Mouse (Mus musculus) hindbrain, embryonic 10.5 days (tissue): ENCODE data around the gene Ptx4. TPM values are rescaled to one million over a fixed set of nuclear protein-coding genes. Genes with fewer than 3 reads are reported as not detected.
"Not testable (repeated sequence)": the region's sequence is repeated elsewhere in the genome, so short reads cannot be mapped to it uniquely, and the experiment has no call there.

Source experiments
- DNase-seq: peaks from one replicate; pipeline ENCODE4 v3.0.0-alpha.2; 2017; ENCODE audit warnings: low spot score
- H3K27ac ChIP-seq: fragments of 300-500 bp; sonication (generic); 2 replicates; pipeline ENCODE4 v1.5.1; 2016; ENCODE audit warnings: mild to moderate bottlenecking, moderate library complexity
- H3K27me3 ChIP-seq: fragments of 300-500 bp; sonication (generic); 2 replicates; pipeline ENCODE4 v1.6.1; 2016; ENCODE audit warnings: mild to moderate bottlenecking; ENCODE audit not compliant: poor library complexity, insufficient read depth, severe bottlenecking
- H3K36me3 ChIP-seq: fragments of 300-500 bp; sonication (generic); 2 replicates; pipeline ENCODE4 v1.6.1; 2016; ENCODE audit warnings: mild to moderate bottlenecking, moderate library complexity
- H3K4me1 ChIP-seq: fragments of 300-500 bp; sonication (generic); replicated peaks from 2 replicates; pipeline ENCODE4 v1.6.1; 2016; ENCODE audit warnings: mild to moderate bottlenecking
- H3K4me3 ChIP-seq: fragments of 300-500 bp; sonication (generic); 2 replicates; pipeline ENCODE4 v1.5.1; 2016; ENCODE audit warnings: mild to moderate bottlenecking, moderate library complexity
- H3K9me3 ChIP-seq: fragments of 300-500 bp; sonication (generic); 2 replicates; pipeline ENCODE4 v1.6.1; 2016; ENCODE audit warnings: mild to moderate bottlenecking, moderate library complexity
- WGBS: fragments of 180-500 bp; shearing (Covaris S2); methylation state at CpG from one replicate; pipeline ENCODE4 v1.1.7; 2016; 5-methylcytosine and 5-hydroxymethylcytosine counted together
- polyA plus RNA-seq: library from polyadenylated mRNA; unstranded; fragments of >200 nt; fragmentation: Nextera tagmentation; extraction: Ambion mirVana; gene quantifications from 2 replicates; pipeline ENCODE4 v1.2.1, GENCODE M21; 2016

Ptx4 gene
- polyA plus RNA-seq, 1 experiment from 2014 or later = not detected

GRCm38 (mm10) chr17:25125442-25126060 lies 5.0 kb downstream of the Ptx4 start:
- not testable (repeated sequence) for H3K27ac ChIP-seq, H3K4me3 ChIP-seq, DNase-seq, H3K27me3 ChIP-seq, H3K9me3 ChIP-seq, H3K4me1 ChIP-seq, H3K36me3 ChIP-seq
- 76% methylated on average over 3 of the region's 3 CpGs for WGBS

GRCm38 (mm10) chr17:25127079-25127478 lies 6.5 kb downstream of the Ptx4 start:
- no peak for DNase-seq
- H3K27me3 ChIP-seq = no peaks in the 10 kb centered on the region
- no peaks in the 10 kb centered on the region for H3K4me1 ChIP-seq
- peak overlapping the region; percentile 0; the same call in 1 of the 2 replicates for H3K27ac ChIP-seq
- no peak overlapping the region for H3K4me3 ChIP-seq
- H3K36me3 ChIP-seq = no peaks in the 10 kb centered on the region
- 61% methylated on average over 8 of the region's 8 CpGs for WGBS
- H3K9me3 ChIP-seq = no peaks in the 10 kb centered on the region

GRCm38 (mm10) chr17:25127681-25128080 lies 7.1 kb downstream of the Ptx4 start:
- Histone ChIP-seq H3K36me3 (no peaks in the 10 kb centered on the region), H3K4me1 (no peaks in the 10 kb centered on the region), H3K9me3 (no peaks in the 10 kb centered on the region), H3K27me3 (no peaks in the 10 kb centered on the region), H3K27ac (no peak overlapping the region), H3K4me3 (no peak overlapping the region)
- DNase-seq = no peak
- WGBS = 80% methylated on average over 9 of the region's 9 CpGs

GRCm38 (mm10) chr17:25130060-25130459 lies 9.5 kb downstream of the Ptx4 start:
- peaks cover 12% of the 10 kb centered on the region for H3K4me1 ChIP-seq
- no peaks in the 10 kb centered on the region for H3K36me3 ChIP-seq
- H3K27me3 ChIP-seq = no peaks in the 10 kb centered on the region
- H3K9me3 ChIP-seq = no peaks in the 10 kb centered on the region
- 90% methylated on average over 1 of the region's 1 CpGs for WGBS
- H3K27ac ChIP-seq = no peak overlapping the region
- DNase-seq = no peak
- H3K4me3 ChIP-seq = no peak overlapping the region

- WGBS = under 1% methylated on average over 40 of the region's 40 CpGs
- Histone ChIP-seq H3K9me3 (no peaks in the 10 kb centered on the region), H3K36me3 (peaks cover 13% of the 10 kb centered on the region), H3K27me3 (no peaks in the 10 kb centered on the region), H3K4me3 (peak within 1 kb of the TSS; percentile 93), H3K27ac (peak within 1 kb of the TSS; percentile 88), H3K4me1 (peaks cover 12% of the 10 kb centered on the region)
- DNase-seq = peak; percentile 92
Observed at GRCm38 (mm10) chr17:25133275-25133698, 12.7 kb downstream of the Ptx4 start, which contains the start of gene Clcn7. Gene Clcn7, plus strand, starts transcription at chr17:25133391.

- H3K4me1 ChIP-seq = peaks cover 12% of the 10 kb centered on the region
- no peaks in the 10 kb centered on the region for H3K27me3 ChIP-seq
- no peak overlapping the region for H3K27ac ChIP-seq
- H3K9me3 ChIP-seq = no peaks in the 10 kb centered on the region
- 86% methylated on average over 6 of the region's 6 CpGs for WGBS
- H3K4me3 ChIP-seq = no peak overlapping the region
- H3K36me3 ChIP-seq = peaks cover 19% of the 10 kb centered on the region
- DNase-seq = no peak
Observed at GRCm38 (mm10) chr17:25135622-25136021, 15.1 kb downstream of the Ptx4 start.

- H3K27me3 ChIP-seq = no peaks in the 10 kb centered on the region
- H3K4me1 ChIP-seq = peaks cover 11% of the 10 kb centered on the region
- no peak overlapping the region for H3K4me3 ChIP-seq
- H3K27ac ChIP-seq = no peak overlapping the region
- H3K9me3 ChIP-seq = no peaks in the 10 kb centered on the region
- 89% methylated on average over 1 of the region's 1 CpGs for WGBS
- peaks cover 31% of the 10 kb centered on the region for H3K36me3 ChIP-seq
- DNase-seq = no peak
Observed at GRCm38 (mm10) chr17:25138803-25139202, 18.2 kb downstream of the Ptx4 start.

- DNase-seq = no peak
- Histone ChIP-seq H3K9me3 (no peaks in the 10 kb centered on the region), H3K4me3 (no peak overlapping the region), H3K4me1 (no peaks in the 10 kb centered on the region), H3K27me3 (no peaks in the 10 kb centered on the region), H3K27ac (no peak overlapping the region), H3K36me3 (peaks cover 39% of the 10 kb centered on the region)
- WGBS = 79% methylated on average over 4 of the region's 4 CpGs
Observed at GRCm38 (mm10) chr17:25139960-25140359, 19.4 kb downstream of the Ptx4 start.

- Histone ChIP-seq H3K27me3 (no peaks in the 10 kb centered on the region), H3K27ac (no peak within 1 kb of the TSS), H3K36me3 (peaks cover 45% of the 10 kb centered on the region), H3K9me3 (no peaks in the 10 kb centered on the region), H3K4me3 (no peak within 1 kb of the TSS), H3K4me1 (no peaks in the 10 kb centered on the region)
- DNase-seq = no peak
- 87% methylated on average over 1 of the region's 1 CpGs for WGBS
Observed at GRCm38 (mm10) chr17:25162161-25162560, 41.6 kb downstream of the Ptx4 start, which contains the start of gene Ccdc154. Gene Ccdc154, plus strand, starts transcription at chr17:25162461.

- DNase-seq = no peak
- 76% methylated on average over 7 of the region's 7 CpGs for WGBS
- Histone ChIP-seq H3K27me3 (no peaks in the 10 kb centered on the region), H3K9me3 (no peaks in the 10 kb centered on the region), H3K4me1 (no peaks in the 10 kb centered on the region), H3K27ac (no peak overlapping the region), H3K36me3 (peaks cover 33% of the 10 kb centered on the region), H3K4me3 (no peak overlapping the region)
Observed at GRCm38 (mm10) chr17:25163387-25163786, 42.8 kb downstream of the Ptx4 start.

GRCm38 (mm10) chr17:25164770-25165169 lies 44.2 kb downstream of the Ptx4 start:
- DNase-seq = no peak
- Histone ChIP-seq H3K27me3 (no peaks in the 10 kb centered on the region), H3K36me3 (peaks cover 20% of the 10 kb centered on the region), H3K4me1 (no peaks in the 10 kb centered on the region), H3K27ac (no peak overlapping the region), H3K9me3 (no peaks in the 10 kb centered on the region), H3K4me3 (no peak overlapping the region)
- 85% methylated on average over 3 of the region's 3 CpGs for WGBS

- no peak overlapping the region for H3K4me3 ChIP-seq
- no peaks in the 10 kb centered on the region for H3K27me3 ChIP-seq
- no peak for DNase-seq
- H3K9me3 ChIP-seq = no peaks in the 10 kb centered on the region
- no peak overlapping the region for H3K27ac ChIP-seq
- WGBS = 75% methylated on average over 6 of the region's 6 CpGs
- H3K4me1 ChIP-seq = no peaks in the 10 kb centered on the region
- peaks cover 7% of the 10 kb centered on the region for H3K36me3 ChIP-seq
Observed at GRCm38 (mm10) chr17:25165970-25166671, 45.6 kb downstream of the Ptx4 start.

GRCm38 (mm10) chr17:25169706-25170105 lies 49.1 kb downstream of the Ptx4 start:
- Histone ChIP-seq H3K36me3 (no peaks in the 10 kb centered on the region), H3K9me3 (no peaks in the 10 kb centered on the region), H3K27ac (no peak overlapping the region), H3K4me1 (no peaks in the 10 kb centered on the region), H3K4me3 (no peak overlapping the region), H3K27me3 (no peaks in the 10 kb centered on the region)
- DNase-seq = no peak
- WGBS = 92% methylated on average over 2 of the region's 2 CpGs
